Mouse (Mus musculus) liver, embryonic 15.5 days (tissue): ENCODE data around the gene Eps8. TPM values are rescaled to one million over a fixed set of nuclear protein-coding genes. Genes with fewer than 3 reads are reported as not detected.

Experiments used
- ATAC-seq: fragments of 200-750 bp; cut with Nextera tagmentation; 2 replicates; pipeline ENCODE4 v1.8.0; 2017; ENCODE audit warnings: moderate number of reproducible peaks, mild to moderate bottlenecking, moderate library complexity; ENCODE audit not compliant: insufficient read depth
- H3K27ac ChIP-seq: fragments of 300-500 bp; sonication (generic); replicated peaks from 2 replicates; pipeline ENCODE4 v1.5.1; 2015; ENCODE audit warnings: mild to moderate bottlenecking, inconsistent platforms
- H3K27me3 ChIP-seq: fragments of 300-500 bp; sonication (generic); 2 replicates; pipeline ENCODE4 v1.6.1; 2015; ENCODE audit warnings: mild to moderate bottlenecking, inconsistent platforms
- H3K36me3 ChIP-seq: fragments of 300-500 bp; sonication (generic); replicated peaks from 2 replicates; pipeline ENCODE4 v1.6.1; 2015; ENCODE audit warnings: moderate library complexity, mild to moderate bottlenecking, inconsistent platforms
- H3K4me1 ChIP-seq: fragments of 300-500 bp; sonication (generic); replicated peaks from 2 replicates; pipeline ENCODE4 v1.6.1; 2015; ENCODE audit warnings: inconsistent platforms
- H3K4me2 ChIP-seq: fragments of 300-500 bp; sonication (generic); 2 replicates; pipeline ENCODE4 v1.6.1; 2015; ENCODE audit warnings: moderate library complexity, mild to moderate bottlenecking, inconsistent platforms
- H3K4me3 ChIP-seq: fragments of 300-500 bp; sonication (generic); replicated peaks from 2 replicates; pipeline ENCODE4 v1.5.1; 2015; ENCODE audit warnings: mild to moderate bottlenecking, inconsistent platforms
- H3K9ac ChIP-seq: fragments of 300-500 bp; sonication (generic); 2 replicates; pipeline ENCODE4 v1.6.1; 2015; ENCODE audit warnings: moderate library complexity, mild to moderate bottlenecking, inconsistent platforms
- H3K9me3 ChIP-seq: fragments of 300-500 bp; sonication (generic); replicated peaks from 2 replicates; pipeline ENCODE4 v1.6.1; 2016; ENCODE audit warnings: inconsistent platforms
- WGBS: fragments of 180-500 bp; shearing (Covaris S2); methylation state at CpG from one replicate; pipeline ENCODE4 v1.1.7; 2015; ENCODE audit warnings: mixed read lengths; ENCODE audit not compliant: insufficient replicate concordance; 5-methylcytosine and 5-hydroxymethylcytosine counted together
- polyA plus RNA-seq: library from polyadenylated mRNA; unstranded; fragments of >200 nt; fragmentation: Nextera tagmentation; extraction: Ambion mirVana; gene quantifications from 2 replicates; pipeline ENCODE4 v1.2.1, GENCODE M21; 2015

Eps8 gene
- polyA plus RNA-seq, 1 experiment from 2014 or later, result 2.5 TPM

DNA sequence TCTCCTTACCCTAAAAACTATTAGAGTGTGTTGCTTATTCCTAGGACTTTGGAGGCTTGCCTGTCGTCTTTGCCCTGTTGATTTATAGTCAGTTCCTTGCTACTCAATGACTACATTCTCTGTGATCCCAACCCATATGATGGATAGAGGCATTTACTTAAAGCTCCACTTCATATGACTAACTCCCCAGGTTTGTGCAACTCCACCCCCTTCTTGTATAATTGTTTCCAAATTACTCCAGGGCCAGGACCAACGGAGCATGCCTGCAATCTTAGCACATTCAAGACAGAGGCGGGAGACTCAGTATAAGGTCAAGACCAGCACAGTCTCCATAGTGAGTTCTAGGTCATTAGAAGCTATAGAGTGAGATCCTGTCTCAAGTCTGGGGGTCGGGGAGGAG lies 69.4 kb downstream of the Eps8 start:
- H3K27me3 ChIP-seq, result no peaks in the 10 kb centered on the region
- H3K27ac ChIP-seq, result no peak overlapping the region
- no peaks in the 10 kb centered on the region for H3K36me3 ChIP-seq
- no peak overlapping the region for H3K4me2 ChIP-seq
- no peaks in the 10 kb centered on the region for H3K9me3 ChIP-seq
- no peaks in the 10 kb centered on the region for H3K4me1 ChIP-seq
- WGBS, result 62% methylated on average over 4 of the region's 4 CpGs
- no peak for ATAC-seq
- no peak overlapping the region for H3K4me3 ChIP-seq
- H3K9ac ChIP-seq, result no peak overlapping the region

- Histone ChIP-seq H3K36me3 (no peaks in the 10 kb centered on the region), H3K4me3 (no peak overlapping the region), H3K27me3 (no peaks in the 10 kb centered on the region), H3K27ac (no peak overlapping the region), H3K4me2 (no peak overlapping the region), H3K9me3 (no peaks in the 10 kb centered on the region), H3K9ac (no peak overlapping the region), H3K4me1 (no peaks in the 10 kb centered on the region)
- WGBS, result 64% methylated on average over 5 of the region's 5 CpGs
- ATAC-seq, result no peak
Observed at GRCm38 (mm10) chr6:137583056-137583455, 71.6 kb downstream of the Eps8 start.

GRCm38 (mm10) chr6:137582207-137582889 lies 72.3 kb downstream of the Eps8 start:
- no peak overlapping the region for H3K9ac ChIP-seq
- ATAC-seq, result no peak
- no peak overlapping the region for H3K4me2 ChIP-seq
- H3K27me3 ChIP-seq, result no peaks in the 10 kb centered on the region
- H3K27ac ChIP-seq, result no peak overlapping the region
- H3K4me3 ChIP-seq, result no peak overlapping the region
- H3K36me3 ChIP-seq, result no peaks in the 10 kb centered on the region
- no peaks in the 10 kb centered on the region for H3K9me3 ChIP-seq
- WGBS, result 70% methylated on average over 19 of the region's 19 CpGs
- no peaks in the 10 kb centered on the region for H3K4me1 ChIP-seq

DNA sequence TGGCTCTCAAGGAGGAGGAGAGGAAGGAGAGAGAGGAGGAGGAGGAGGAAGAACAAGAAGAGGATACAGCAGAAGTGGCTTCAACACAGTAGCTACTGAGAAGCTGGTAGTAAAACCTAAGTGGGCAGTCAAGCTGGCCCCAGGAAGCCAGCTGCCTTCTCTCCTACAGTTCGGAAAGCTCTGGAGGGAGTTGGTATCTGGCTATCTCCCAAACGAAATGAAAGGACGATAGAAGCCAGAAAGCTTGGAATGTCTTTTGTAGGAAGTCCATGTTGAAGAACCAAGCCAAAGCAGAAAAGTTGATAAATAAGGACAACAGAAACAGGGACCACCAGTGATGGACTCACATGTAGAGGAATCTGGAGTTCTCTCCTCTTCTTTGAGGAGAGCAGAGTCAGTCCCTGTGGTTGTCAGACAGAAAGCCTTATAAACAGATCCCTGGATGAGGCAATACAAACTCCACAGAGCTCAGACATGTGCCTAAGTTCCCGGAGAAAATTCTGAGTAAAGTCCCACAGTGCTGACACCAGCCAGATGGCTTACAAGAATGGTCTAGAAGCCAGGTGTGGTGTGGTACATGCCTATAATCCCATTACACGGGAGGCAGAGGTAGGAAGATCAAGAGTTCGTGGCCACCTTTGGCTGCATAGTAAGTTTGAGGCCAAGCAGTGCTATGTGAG lies 73.2 kb downstream of the Eps8 start:
- Histone ChIP-seq H3K36me3 (no peaks in the 10 kb centered on the region), H3K4me2 (no peak overlapping the region), H3K9me3 (no peaks in the 10 kb centered on the region), H3K9ac (no peak overlapping the region), H3K27ac (no peak overlapping the region), H3K4me1 (0 out of 2 replicates have a peak, but pooled peaks cover 5% of the 10 kb centered on the region), H3K4me3 (no peak overlapping the region), H3K27me3 (no peaks in the 10 kb centered on the region)
- 66% methylated on average over 6 of the region's 6 CpGs for WGBS
- no peak for ATAC-seq

DNA sequence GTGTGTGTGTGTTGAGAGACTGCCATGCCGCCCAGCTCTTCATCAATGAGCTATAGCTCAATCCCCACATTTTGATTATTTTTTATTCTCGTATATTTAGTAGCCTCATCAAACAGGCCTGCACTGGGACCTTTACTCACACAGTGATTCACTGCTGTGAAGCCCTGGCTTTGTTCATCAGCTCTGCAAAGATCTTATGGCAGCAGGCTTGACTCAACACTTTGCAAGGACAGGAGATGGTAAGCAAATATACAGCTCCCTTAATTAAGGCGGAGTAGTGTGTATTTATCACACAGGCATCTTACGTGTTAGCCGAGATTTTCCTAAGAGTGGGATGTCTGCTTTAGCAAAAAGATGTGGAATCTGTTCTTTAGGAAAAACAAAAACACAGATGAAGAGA lies 74.2 kb downstream of the Eps8 start:
- no peak overlapping the region for H3K9ac ChIP-seq
- no peaks in the 10 kb centered on the region for H3K9me3 ChIP-seq
- 0 out of 2 replicates have a peak, but pooled peaks cover 5% of the 10 kb centered on the region for H3K4me1 ChIP-seq
- ATAC-seq, result no peak
- H3K4me3 ChIP-seq, result no peak overlapping the region
- no peaks in the 10 kb centered on the region for H3K36me3 ChIP-seq
- WGBS, result 78% methylated on average over 5 of the region's 5 CpGs
- H3K27ac ChIP-seq, result no peak overlapping the region
- H3K4me2 ChIP-seq, result no peak overlapping the region
- no peaks in the 10 kb centered on the region for H3K27me3 ChIP-seq

DNA sequence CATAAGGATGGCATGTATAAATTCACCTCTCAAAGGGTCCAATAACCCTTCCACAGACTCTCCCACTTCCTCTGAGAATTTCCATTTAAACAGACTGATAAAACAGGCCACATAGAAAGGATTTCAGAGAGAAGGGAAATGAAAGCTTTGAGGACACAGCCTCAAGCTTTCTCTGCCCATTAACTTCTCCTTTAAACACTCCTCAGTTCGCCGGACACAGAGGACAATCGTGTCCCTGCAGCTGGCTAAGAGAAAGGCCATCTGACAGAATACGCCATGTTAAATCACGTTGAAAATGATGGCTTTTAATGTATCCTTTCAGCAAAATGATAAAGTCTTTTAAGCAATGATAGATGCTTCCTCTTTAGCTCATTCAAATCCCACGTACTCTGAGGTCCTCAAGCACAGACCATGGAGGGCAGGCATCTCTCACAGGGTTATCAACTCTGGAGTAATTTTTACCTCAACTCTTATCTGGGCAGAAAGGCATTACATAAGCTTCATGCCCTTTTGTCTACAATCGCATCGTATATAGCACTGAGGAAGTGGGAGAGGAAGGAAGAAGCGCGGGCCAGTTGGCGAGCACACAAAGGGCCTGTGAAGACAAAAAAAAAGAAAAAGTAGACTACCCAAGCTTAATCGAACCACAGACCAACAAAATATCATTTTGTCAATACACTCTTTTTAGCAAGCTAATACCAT lies 77.9 kb downstream of the Eps8 start:
- 27% methylated on average over 12 of the region's 12 CpGs for WGBS
- no peak overlapping the region for H3K4me2 ChIP-seq
- H3K27ac ChIP-seq, result no peak overlapping the region
- no peak overlapping the region for H3K9ac ChIP-seq
- ATAC-seq, result no peak
- H3K4me3 ChIP-seq, result no peak overlapping the region
- H3K4me1 ChIP-seq, result 0 out of 2 replicates have a peak, but pooled peaks cover 5% of the 10 kb centered on the region
- no peaks in the 10 kb centered on the region for H3K36me3 ChIP-seq
- no peaks in the 10 kb centered on the region for H3K27me3 ChIP-seq
- H3K9me3 ChIP-seq, result no peaks in the 10 kb centered on the region

- no peak for ATAC-seq
- Histone ChIP-seq H3K9me3 (no peaks in the 10 kb centered on the region), H3K27ac (no peak overlapping the region), H3K4me3 (no peak overlapping the region), H3K36me3 (no peaks in the 10 kb centered on the region), H3K4me2 (no peak overlapping the region), H3K9ac (no peak overlapping the region), H3K4me1 (0 out of 2 replicates have a peak, but pooled peaks cover 5% of the 10 kb centered on the region), H3K27me3 (no peaks in the 10 kb centered on the region)
- WGBS, result 65% methylated on average over 4 of the region's 4 CpGs
Observed at GRCm38 (mm10) chr6:137576091-137576490, 78.6 kb downstream of the Eps8 start.

DNA sequence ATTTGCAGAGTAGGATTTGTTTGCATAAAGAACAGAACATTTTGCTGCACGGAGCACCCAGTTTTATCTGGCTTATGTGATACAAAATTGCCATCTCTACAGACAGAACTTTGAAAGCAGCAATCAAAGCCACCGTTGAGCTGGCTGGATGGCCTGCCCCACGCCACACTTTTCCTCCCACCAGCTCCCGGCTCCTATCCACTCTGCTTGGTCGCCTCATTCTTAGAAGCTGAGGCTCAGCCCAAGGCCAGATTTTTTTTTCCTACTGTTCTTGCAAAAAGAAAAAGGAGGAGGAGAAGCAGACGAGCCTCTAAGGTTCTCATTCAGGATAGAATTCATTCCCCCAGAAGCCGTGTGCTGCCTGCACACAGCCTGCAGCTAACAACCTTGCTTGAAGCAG lies 80.8 kb downstream of the Eps8 start:
- no peaks in the 10 kb centered on the region for H3K27me3 ChIP-seq
- no peak overlapping the region for H3K4me2 ChIP-seq
- H3K36me3 ChIP-seq, result no peaks in the 10 kb centered on the region
- no peak overlapping the region for H3K4me3 ChIP-seq
- H3K9ac ChIP-seq, result no peak overlapping the region
- 0 out of 2 replicates have a peak, but pooled peaks cover 5% of the 10 kb centered on the region for H3K4me1 ChIP-seq
- whole genome bisulfite sequencing, result 61% methylated on average over 7 of the region's 7 CpGs
- no peak for ATAC-seq
- H3K9me3 ChIP-seq, result no peaks in the 10 kb centered on the region
- H3K27ac ChIP-seq, result no peak overlapping the region

GRCm38 (mm10) chr6:137570718-137571131 lies 84.0 kb downstream of the Eps8 start:
- Histone ChIP-seq H3K27me3 (no peaks in the 10 kb centered on the region), H3K4me3 (no peak overlapping the region), H3K36me3 (no peaks in the 10 kb centered on the region), H3K27ac (no peak overlapping the region), H3K4me1 (no peaks in the 10 kb centered on the region), H3K9ac (no peak overlapping the region), H3K9me3 (no peaks in the 10 kb centered on the region), H3K4me2 (no peak overlapping the region)
- 53% methylated on average over 9 of the region's 9 CpGs for WGBS
- 0 out of 2 replicates have a peak, but pooled peaks have one; percentile 22 for ATAC-seq

DNA sequence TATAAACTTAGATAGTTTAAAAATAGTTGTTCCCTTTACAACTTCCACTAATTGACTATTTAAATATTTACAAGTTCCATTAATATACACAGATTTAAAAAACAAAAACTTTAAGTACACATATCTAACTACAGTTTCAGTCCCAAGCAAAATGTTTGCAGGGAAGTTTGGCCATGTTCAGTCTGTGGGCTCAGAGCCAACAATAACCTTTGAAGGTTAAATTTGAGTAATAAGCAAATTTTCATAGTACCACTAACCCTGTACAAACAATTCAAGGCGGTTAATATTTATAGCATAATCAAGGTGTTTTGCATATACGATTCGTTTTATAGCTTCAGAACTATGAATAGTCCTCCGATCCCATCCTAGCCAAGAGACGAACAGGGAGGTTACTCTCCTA lies 84.7 kb downstream of the Eps8 start:
- Histone ChIP-seq H3K9ac (no peak overlapping the region), H3K36me3 (no peaks in the 10 kb centered on the region), H3K4me2 (no peak overlapping the region), H3K4me1 (no peaks in the 10 kb centered on the region), H3K4me3 (no peak overlapping the region), H3K27ac (no peak overlapping the region), H3K9me3 (no peaks in the 10 kb centered on the region), H3K27me3 (no peaks in the 10 kb centered on the region)
- WGBS, result 74% methylated on average over 5 of the region's 5 CpGs
- no peak for ATAC-seq

- H3K9ac ChIP-seq, result no peak overlapping the region
- no peaks in the 10 kb centered on the region for H3K27me3 ChIP-seq
- WGBS, result 65% methylated on average over 6 of the region's 6 CpGs
- no peak overlapping the region for H3K4me2 ChIP-seq
- H3K4me3 ChIP-seq, result no peak overlapping the region
- H3K27ac ChIP-seq, result no peak overlapping the region
- no peak for ATAC-seq
- H3K36me3 ChIP-seq, result no peaks in the 10 kb centered on the region
- H3K9me3 ChIP-seq, result no peaks in the 10 kb centered on the region
- H3K4me1 ChIP-seq, result no peaks in the 10 kb centered on the region
Observed at GRCm38 (mm10) chr6:137569071-137569470, 85.6 kb downstream of the Eps8 start.
